Mouse (Mus musculus) hindbrain, embryonic 11.5 days (tissue): Measurements from ENCODE around the gene Gfod2. TPM values are rescaled to one million over a fixed set of nuclear protein-coding genes. Genes with fewer than 3 reads are reported as not detected.

ENCODE experiments used
- ATAC-seq: fragments of 200-750 bp; cut with Nextera tagmentation; 2 replicates; pipeline ENCODE4 v1.8.0; 2017; ENCODE audit warnings: mild to moderate bottlenecking, moderate TSS enrichment, moderate library complexity; ENCODE audit not compliant: low FRiP score
- DNase-seq: peaks from one replicate; pipeline ENCODE4 v3.0.0-alpha.2; 2015; ENCODE audit warnings: low spot score
- H3K27ac ChIP-seq: fragments of 300-500 bp; sonication (generic); 2 replicates; pipeline ENCODE4 v1.5.1; 2014; ENCODE audit warnings: mild to moderate bottlenecking, low read depth, low read length
- H3K27me3 ChIP-seq: fragments of 300-500 bp; sonication (generic); 2 replicates; pipeline ENCODE4 v1.6.1; 2014; ENCODE audit warnings: mild to moderate bottlenecking, low read length, moderate library complexity, mixed read lengths; ENCODE audit not compliant: control insufficient read depth, insufficient read depth
- H3K36me3 ChIP-seq: fragments of 300-500 bp; sonication (generic); 2 replicates; pipeline ENCODE4 v1.6.1; 2014; ENCODE audit warnings: mild to moderate bottlenecking, low read length, moderate library complexity, mixed read lengths; ENCODE audit not compliant: control insufficient read depth, insufficient read depth
- H3K4me1 ChIP-seq: fragments of 300-500 bp; sonication (generic); replicated peaks from 2 replicates; pipeline ENCODE4 v1.6.1; 2014; ENCODE audit warnings: low read length, mixed read lengths; ENCODE audit not compliant: control insufficient read depth, insufficient read depth
- H3K4me2 ChIP-seq: fragments of 300-500 bp; sonication (generic); replicated peaks from 2 replicates; pipeline ENCODE4 v1.6.1; 2014; ENCODE audit warnings: mild to moderate bottlenecking, low read depth, low read length
- H3K4me3 ChIP-seq: fragments of 300-500 bp; sonication (generic); 2 replicates; pipeline ENCODE4 v1.5.1; 2014; ENCODE audit warnings: low read depth, low read length
- H3K9ac ChIP-seq: fragments of 300-500 bp; sonication (generic); 2 replicates; pipeline ENCODE4 v1.6.1; 2014; ENCODE audit warnings: low read depth, low read length
- H3K9me3 ChIP-seq: fragments of 300-500 bp; sonication (generic); 2 replicates; pipeline ENCODE4 v1.6.1; 2016; ENCODE audit warnings: low read length; ENCODE audit not compliant: control insufficient read depth
- WGBS: fragments of 180-500 bp; shearing (Covaris S2); extraction: QIAGEN DNeasy Blood & Tissue Kit; methylation state at CpG from one replicate; pipeline ENCODE4 v1.1.7; 2014; 5-methylcytosine and 5-hydroxymethylcytosine counted together
- polyA plus RNA-seq: library from polyadenylated mRNA; unstranded; fragments of >200 nt; fragmentation: Nextera tagmentation; extraction: Ambion mirVana; gene quantifications from 2 replicates; pipeline ENCODE4 v1.2.1, GENCODE M21; 2014

Gene Gfod2
- polyA plus RNA-seq, 1 experiment from 2014 or later, result 38.3 TPM

GRCm38 (mm10) chr8:105687512-105687911 is 71.0 kb downstream of the Gfod2 start:
- no peaks in the 10 kb centered on the region for H3K36me3 ChIP-seq
- no peaks in the 10 kb centered on the region for H3K9me3 ChIP-seq
- H3K4me3 ChIP-seq, result no peak overlapping the region
- H3K4me2 ChIP-seq, result no peak overlapping the region
- no peak for DNase-seq
- no peak for ATAC-seq
- H3K27ac ChIP-seq, result no peak overlapping the region
- no peaks in the 10 kb centered on the region for H3K27me3 ChIP-seq
- H3K9ac ChIP-seq, result no peak overlapping the region
- no peaks in the 10 kb centered on the region for H3K4me1 ChIP-seq
- 69% methylated on average over 8 of the region's 8 CpGs for WGBS

- Histone ChIP-seq H3K27me3 (no peaks in the 10 kb centered on the region), H3K36me3 (no peaks in the 10 kb centered on the region), H3K9ac (no peak overlapping the region), H3K4me1 (no peaks in the 10 kb centered on the region), H3K9me3 (no peaks in the 10 kb centered on the region), H3K4me2 (no peak overlapping the region), H3K4me3 (no peak overlapping the region), H3K27ac (no peak overlapping the region)
- 69% methylated on average over 6 of the region's 6 CpGs for WGBS
- ATAC-seq (no peak), DNase-seq (no peak)
Observed at GRCm38 (mm10) chr8:105686551-105686950, 71.9 kb downstream of the Gfod2 start.

- Histone ChIP-seq H3K4me2 (no peak within 1 kb of the TSS), H3K4me1 (no peaks in the 10 kb centered on the region), H3K9ac (no peak within 1 kb of the TSS), H3K4me3 (no peak within 1 kb of the TSS), H3K27me3 (no peaks in the 10 kb centered on the region), H3K9me3 (no peaks in the 10 kb centered on the region), H3K27ac (no peak within 1 kb of the TSS), H3K36me3 (no peaks in the 10 kb centered on the region)
- peak; percentile 55 for DNase-seq
- peak; percentile 44; the same call in 1 of the 2 replicates for ATAC-seq
- WGBS, result 14% methylated on average over 26 of the region's 26 CpGs
Observed at GRCm38 (mm10) chr8:105685796-105686308, 72.6 kb downstream of the Gfod2 start, which contains the start of gene Carmil2. Gene Carmil2 (plus strand): TSS chr8:105686274.

- Histone ChIP-seq H3K4me2 (no peak overlapping the region), H3K4me1 (no peaks in the 10 kb centered on the region), H3K4me3 (no peak overlapping the region), H3K27me3 (no peaks in the 10 kb centered on the region), H3K27ac (no peak overlapping the region), H3K36me3 (no peaks in the 10 kb centered on the region; the same call in 1 of the 2 replicates), H3K9me3 (no peaks in the 10 kb centered on the region), H3K9ac (no peak overlapping the region)
- 78% methylated on average over 7 of the region's 7 CpGs for WGBS
- ATAC-seq, result no peak
- no peak for DNase-seq
Observed at GRCm38 (mm10) chr8:105685325-105685724, 73.1 kb downstream of the Gfod2 start.

- Histone ChIP-seq H3K4me1 (no peaks in the 10 kb centered on the region), H3K4me3 (no peak overlapping the region), H3K4me2 (no peak overlapping the region), H3K27ac (no peak overlapping the region), H3K9ac (no peak overlapping the region), H3K36me3 (peaks cover 10% of the 10 kb centered on the region; the same call in 1 of the 2 replicates), H3K27me3 (no peaks in the 10 kb centered on the region), H3K9me3 (no peaks in the 10 kb centered on the region)
- no peak for ATAC-seq
- no peak for DNase-seq
- 89% methylated on average over 1 of the region's 1 CpGs for WGBS
Observed at GRCm38 (mm10) chr8:105677891-105678290, 80.6 kb downstream of the Gfod2 start.

Other genes starting within 250 kb of the Gfod2 start
- gene Hsd11b2, start 239.9 kb downstream of the Gfod2 start, polyA plus RNA-seq, result 19.6 and 21.1 TPM in 2 replicates
- gene Atp6v0d1, start 192.6 kb downstream of the Gfod2 start, polyA plus RNA-seq, result 141 and 155 TPM in 2 replicates
- 11.8 and 12.4 TPM in 2 replicates for gene Ripor1, start 153.4 kb downstream of the Gfod2 start, polyA plus RNA-seq
- 115 and 121 TPM in 2 replicates for gene Ctcf, start 122.1 kb downstream of the Gfod2 start, polyA plus RNA-seq
- 0.68 and 2.1 TPM in 2 replicates for gene Agrp, start 121.3 kb downstream of the Gfod2 start, polyA plus RNA-seq
- gene Carmil2, start 72.4 kb downstream of the Gfod2 start, polyA plus RNA-seq, result 3.9 TPM in 2 replicates
- gene Acd, start 57.6 kb downstream of the Gfod2 start, polyA plus RNA-seq, result 70.0 and 74.1 TPM in 2 replicates
- gene Pard6a, start 57.5 kb downstream of the Gfod2 start, polyA plus RNA-seq, result 25.9 and 26.8 TPM in 2 replicates
- gene 4933405L10Rik, start 51.0 kb downstream of the Gfod2 start, polyA plus RNA-seq, result 0.31 TPM in 1 of 2 replicates, not detected in the other
- 26.4 and 27.9 TPM in 2 replicates for gene Enkd1, start 50.5 kb downstream of the Gfod2 start, polyA plus RNA-seq
- 13.7 and 17.8 TPM in 2 replicates for gene Ranbp10, start 68.7 kb upstream of the Gfod2 start, polyA plus RNA-seq
- gene Tsnaxip1, start 69.1 kb upstream of the Gfod2 start, polyA plus RNA-seq, result 1.2 and 1.4 TPM in 2 replicates
- 55.4 TPM in 2 replicates for gene Cenpt, start 94.6 kb upstream of the Gfod2 start, polyA plus RNA-seq
- 60.5 and 66.7 TPM in 2 replicates for gene Thap11, start 96.5 kb upstream of the Gfod2 start, polyA plus RNA-seq
- gene Nutf2, start 101.9 kb upstream of the Gfod2 start, polyA plus RNA-seq, result 256 and 278 TPM in 2 replicates
- 31.9 and 32.6 TPM in 2 replicates for gene Edc4, start 122.2 kb upstream of the Gfod2 start, polyA plus RNA-seq
- not detected in 2 replicates for gene Nrn1l, start 134.9 kb upstream of the Gfod2 start, polyA plus RNA-seq
- 11.1 and 12.5 TPM in 2 replicates for gene Pskh1, start 141.8 kb upstream of the Gfod2 start, polyA plus RNA-seq
- gene Ctrl, start 175.2 kb upstream of the Gfod2 start, polyA plus RNA-seq, result 0.81 and 1.3 TPM in 2 replicates
- 21.6 and 24.6 TPM in 2 replicates for gene Psmb10, start 179.8 kb upstream of the Gfod2 start, polyA plus RNA-seq
- gene Lcat, start 184.7 kb upstream of the Gfod2 start, polyA plus RNA-seq, result 0.54 and 0.73 TPM in 2 replicates
- 7.8 and 8.4 TPM in 2 replicates for gene Slc12a4, start 207.4 kb upstream of the Gfod2 start, polyA plus RNA-seq
- not detected in 2 replicates for gene Dpep3, start 220.8 kb upstream of the Gfod2 start, polyA plus RNA-seq
- gene Dus2, start 232.7 kb upstream of the Gfod2 start, polyA plus RNA-seq, result 16.4 and 22.0 TPM in 2 replicates
- 0.15 TPM in 1 of 2 replicates, not detected in the other for gene Dpep2nb, start 247.3 kb upstream of the Gfod2 start, polyA plus RNA-seq